Mouse (Mus musculus) forebrain, embryonic 14.5 days (tissue): Measurements from ENCODE around the gene Ppef1. TPM values are rescaled to one million over a fixed set of nuclear protein-coding genes. Genes with fewer than 3 reads are reported as not detected.

Experiments used
- ATAC-seq: fragments of 200-750 bp; cut with Nextera tagmentation; 2 replicates; pipeline ENCODE4 v1.8.0; 2017; ENCODE audit warnings: mild to moderate bottlenecking, moderate library complexity
- DNase-seq: peaks from one replicate; pipeline ENCODE4 v3.0.0-alpha.2; 2015; ENCODE audit warnings: low spot score
- H3K27ac ChIP-seq: fragments of 300-500 bp; sonication (generic); 2 replicates; pipeline ENCODE4 v1.5.1; 2014; ENCODE audit warnings: low read depth, mild to moderate bottlenecking, control low read depth, low read length, moderate library complexity
- H3K27me3 ChIP-seq: fragments of 300-500 bp; sonication (generic); replicated peaks from 2 replicates; pipeline ENCODE4 v1.6.1; 2014; ENCODE audit warnings: low read length, control low read depth, mixed read lengths; ENCODE audit not compliant: control insufficient read depth, insufficient read depth
- H3K36me3 ChIP-seq: fragments of 300-500 bp; sonication (generic); 2 replicates; pipeline ENCODE4 v1.6.1; 2014; ENCODE audit warnings: low read length, control low read depth; ENCODE audit not compliant: control insufficient read depth, insufficient read depth
- H3K4me1 ChIP-seq: fragments of 300-500 bp; sonication (generic); 2 replicates; pipeline ENCODE4 v1.6.1; 2014; ENCODE audit warnings: antibody characterized with exemption, low read length, control low read depth; ENCODE audit not compliant: control insufficient read depth, insufficient read depth
- H3K4me2 ChIP-seq: fragments of 300-500 bp; sonication (generic); 2 replicates; pipeline ENCODE4 v1.6.1; 2014; ENCODE audit warnings: mild to moderate bottlenecking, control low read depth, low read length
- H3K4me3 ChIP-seq: fragments of 300-500 bp; sonication (generic); 2 replicates; pipeline ENCODE4 v1.5.1; 2014; ENCODE audit warnings: low read depth, low read length, control low read depth
- H3K9ac ChIP-seq: fragments of 300-500 bp; sonication (generic); 2 replicates; pipeline ENCODE4 v1.6.1; 2014; ENCODE audit warnings: mild to moderate bottlenecking, low read length, control low read depth, moderate library complexity
- H3K9me3 ChIP-seq: fragments of 300-500 bp; sonication (generic); replicated peaks from 2 replicates; pipeline ENCODE4 v1.6.1; 2016; ENCODE audit warnings: low read length, control low read depth, mixed read lengths; ENCODE audit not compliant: control insufficient read depth
- WGBS: fragments of 180-500 bp; shearing (Covaris S2); extraction: QIAGEN DNeasy Blood & Tissue Kit; methylation state at CpG from one replicate; pipeline ENCODE4 v1.1.7; 2014; 5-methylcytosine and 5-hydroxymethylcytosine counted together
- polyA plus RNA-seq: library from polyadenylated mRNA; unstranded; fragments of >200 nt; fragmentation: Nextera tagmentation; extraction: Ambion mirVana; gene quantifications from 2 replicates; pipeline ENCODE4 v1.2.1, GENCODE M21; 2014

The Ppef1 gene
- polyA plus RNA-seq, 1 experiment from 2014 or later = 0.11 TPM

DNA sequence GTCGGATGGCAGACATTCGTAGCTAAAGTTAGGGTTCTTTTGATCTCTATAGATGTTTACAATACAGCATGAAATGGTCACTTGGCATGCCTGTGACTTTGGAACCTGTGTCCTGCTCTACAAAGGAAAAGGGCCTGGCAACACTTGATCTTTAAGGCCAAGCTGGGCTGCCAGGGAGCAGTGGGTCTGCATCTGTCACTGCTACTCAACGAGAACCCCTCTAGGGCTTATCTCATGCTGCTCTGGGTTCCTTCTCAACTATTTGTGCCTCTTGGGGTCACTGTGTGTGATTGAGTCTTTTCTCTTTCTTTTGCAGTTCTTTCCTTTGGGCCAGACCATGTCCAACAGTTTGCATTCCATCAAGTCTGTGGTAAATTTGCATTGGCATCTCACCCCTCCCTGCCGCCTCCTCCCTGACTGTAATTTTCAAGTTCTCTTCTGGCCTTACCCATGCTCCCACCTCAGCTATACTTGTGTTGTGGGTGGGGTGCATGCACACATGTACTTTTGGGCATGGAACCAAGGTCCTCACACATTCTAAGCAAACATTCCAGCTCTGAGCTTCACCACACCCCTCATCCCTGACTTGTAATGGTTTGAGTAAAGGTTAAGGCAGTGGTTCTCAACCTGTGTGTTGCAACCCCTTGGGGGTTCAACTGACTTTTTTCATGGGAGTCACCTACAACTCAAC lies 151.3 kb downstream of the Ppef1 start:
- no peaks in the 10 kb centered on the region for H3K27me3 ChIP-seq
- no peak overlapping the region for H3K4me3 ChIP-seq
- no peak overlapping the region for H3K27ac ChIP-seq
- H3K4me1 ChIP-seq = no peaks in the 10 kb centered on the region
- DNase-seq (no peak), ATAC-seq (no peak)
- no peaks in the 10 kb centered on the region for H3K9me3 ChIP-seq
- WGBS = 88% methylated on average over 4 of the region's 4 CpGs
- H3K9ac ChIP-seq = no peak overlapping the region
- 0 out of 2 replicates have a peak, but pooled peaks cover 3% of the 10 kb centered on the region for H3K36me3 ChIP-seq
- H3K4me2 ChIP-seq = no peak overlapping the region

DNA sequence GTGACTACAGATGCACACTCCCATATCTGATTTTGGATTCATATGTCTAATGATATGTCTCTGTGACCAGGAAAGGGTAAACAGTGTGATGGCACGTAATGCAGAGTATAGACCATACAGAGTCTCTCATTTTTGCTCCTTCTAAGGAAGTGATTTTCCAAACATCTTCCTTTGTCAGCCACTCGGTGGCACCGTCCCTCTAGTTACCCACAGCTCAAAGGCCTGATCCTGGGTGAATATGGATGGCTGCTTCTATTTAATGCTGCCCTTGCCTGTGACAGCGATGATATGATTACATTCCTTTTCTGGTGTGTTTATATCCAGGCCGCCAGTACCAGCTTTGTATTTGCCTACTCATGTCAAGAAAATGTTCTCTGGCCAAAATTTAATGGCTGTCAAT lies 152.0 kb downstream of the Ppef1 start:
- 67% methylated on average over 5 of the region's 5 CpGs for WGBS
- Histone ChIP-seq H3K36me3 (0 out of 2 replicates have a peak, but pooled peaks cover 3% of the 10 kb centered on the region), H3K27me3 (no peaks in the 10 kb centered on the region), H3K9me3 (no peaks in the 10 kb centered on the region), H3K4me1 (no peaks in the 10 kb centered on the region), H3K9ac (no peak overlapping the region), H3K27ac (no peak overlapping the region), H3K4me2 (no peak overlapping the region), H3K4me3 (no peak overlapping the region)
- DNase-seq (peak; percentile 44), ATAC-seq (peak; percentile 49; the same call in 1 of the 2 replicates)

Other genes with a start within 250 kb of the Ppef1 start
- gene Phka2, start 233.6 kb downstream of the Ppef1 start, polyA plus RNA-seq = 10.0 and 12.6 TPM in 2 replicates
- gene Rs1, start 32.2 kb upstream of the Ppef1 start, polyA plus RNA-seq = 0.06 TPM in 1 of 2 replicates, not detected in the other
- gene Gja6, start 171.3 kb upstream of the Ppef1 start, polyA plus RNA-seq = 0.14 TPM in 1 of 2 replicates, not detected in the other